Mouse (Mus musculus) cerebellum, adult 8-10 months (tissue): ENCODE measurements around the gene Ipp.

Experiments
- DNase-seq: peaks from one replicate; pipeline ENCODE4 v3.0.0; 2022

Ipp gene

DNA sequence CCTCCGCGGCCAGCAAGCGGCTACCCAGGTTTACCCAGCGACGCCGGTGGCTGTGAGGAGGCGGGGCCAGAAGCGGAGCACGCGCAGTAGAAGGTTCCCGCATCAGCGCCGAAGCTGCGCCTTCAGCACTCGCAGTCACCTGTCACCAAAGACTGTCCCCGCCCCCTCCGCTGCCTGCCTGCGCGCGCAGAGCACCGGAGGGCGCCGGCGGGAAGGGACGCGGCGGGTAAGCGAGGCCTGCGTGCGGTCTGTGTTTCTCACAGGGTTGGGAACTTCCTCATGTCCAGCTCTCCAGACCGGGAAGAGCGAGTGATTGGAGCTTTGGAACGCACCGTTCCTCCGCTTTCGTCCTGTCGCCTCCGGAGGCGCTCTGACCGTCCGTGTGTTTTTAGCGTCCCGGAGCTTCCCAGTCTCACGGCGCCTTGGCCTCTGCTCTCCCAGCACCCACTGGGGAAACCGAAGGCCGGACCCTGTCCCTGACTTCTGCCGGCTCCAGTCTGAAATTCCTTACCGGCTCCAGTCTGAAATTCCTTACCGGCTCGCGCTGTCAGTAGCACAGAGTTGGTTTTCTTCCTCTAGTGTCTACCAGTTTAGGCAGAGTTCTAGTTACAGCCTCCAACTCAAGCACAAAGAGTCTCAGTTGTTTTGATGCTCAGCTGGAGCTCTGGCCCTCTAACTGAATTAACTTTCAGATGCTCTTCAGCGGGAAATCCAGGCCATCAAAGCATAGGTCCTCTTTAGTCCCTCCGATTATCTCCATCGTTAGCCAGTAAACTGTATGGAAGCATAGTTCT lies at the start of gene Ipp:
Gene Ipp, plus strand, starts transcription at position 125 of the 794 bp plus-strand sequence.
- peak; percentile 96 for DNase-seq

DNA sequence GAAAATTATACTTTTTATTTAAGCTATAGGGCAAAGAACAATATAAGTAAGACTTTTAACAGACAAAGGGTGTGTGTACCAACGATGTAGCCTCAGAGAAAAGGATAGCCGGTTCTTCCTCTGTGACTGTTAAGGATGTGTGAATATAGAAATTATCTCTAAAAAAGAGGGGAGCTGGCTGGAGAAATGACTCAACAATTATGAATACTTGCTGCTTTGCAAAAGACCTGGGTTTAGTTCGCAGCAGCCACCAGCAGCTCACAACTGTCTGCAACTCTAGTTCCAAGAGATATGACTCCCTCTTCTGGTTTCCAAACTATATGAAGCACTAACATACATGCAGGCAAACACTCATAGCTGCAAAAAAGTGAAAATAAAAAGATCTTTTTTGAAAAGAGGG lies 45.4 kb upstream of the Ipp start:
- no peak for DNase-seq

GRCm38 (mm10) chr4:116463231-116464125 lies 43.9 kb upstream of the Ipp start:
- no peak for DNase-seq

DNA sequence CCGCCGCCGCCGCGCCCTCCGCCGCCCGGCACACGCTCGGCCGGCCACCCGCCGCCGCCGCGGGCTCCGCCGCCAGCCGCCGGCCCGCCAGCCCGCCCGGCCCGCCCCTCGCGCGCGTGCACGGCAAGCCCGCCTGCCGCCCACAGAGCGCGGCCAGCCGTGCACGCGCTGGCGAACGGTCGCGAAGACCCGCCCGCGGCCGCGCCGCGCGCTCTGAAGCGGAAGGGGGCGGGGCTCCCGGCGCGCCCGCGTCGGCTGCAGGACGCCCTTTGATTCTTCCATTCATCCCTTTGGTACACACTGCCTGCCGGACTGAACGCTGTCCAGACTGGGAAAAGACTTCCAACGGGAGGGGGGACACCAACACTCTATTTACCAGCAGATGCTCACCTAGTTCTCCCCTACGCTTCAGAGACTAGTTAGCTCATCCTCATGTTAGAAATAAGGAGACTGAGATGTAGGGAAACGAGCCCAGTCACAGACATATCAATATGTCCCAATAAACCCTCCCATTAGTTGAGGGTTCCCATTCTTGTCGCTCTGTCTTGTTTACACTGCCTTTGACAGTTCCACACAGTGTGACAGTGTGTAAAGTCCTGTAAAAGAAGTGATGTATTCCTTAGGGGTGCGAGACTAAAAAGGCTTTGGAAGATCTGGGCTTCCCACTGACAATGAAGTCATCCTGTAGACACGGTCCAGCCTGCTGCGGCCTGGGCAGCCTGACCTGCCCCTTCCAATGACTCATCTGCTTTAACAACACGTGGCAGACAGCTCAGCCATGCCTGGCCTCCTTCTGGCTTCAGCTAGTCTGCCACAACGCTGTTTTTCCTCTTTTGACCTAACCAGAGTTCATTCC lies 43.0 kb upstream of the Ipp start, which contains the start of gene Mast2:
Gene Mast2, minus strand, starts transcription at position 58 of the 856 bp plus-strand sequence.
- peak; percentile 82 for DNase-seq

DNA sequence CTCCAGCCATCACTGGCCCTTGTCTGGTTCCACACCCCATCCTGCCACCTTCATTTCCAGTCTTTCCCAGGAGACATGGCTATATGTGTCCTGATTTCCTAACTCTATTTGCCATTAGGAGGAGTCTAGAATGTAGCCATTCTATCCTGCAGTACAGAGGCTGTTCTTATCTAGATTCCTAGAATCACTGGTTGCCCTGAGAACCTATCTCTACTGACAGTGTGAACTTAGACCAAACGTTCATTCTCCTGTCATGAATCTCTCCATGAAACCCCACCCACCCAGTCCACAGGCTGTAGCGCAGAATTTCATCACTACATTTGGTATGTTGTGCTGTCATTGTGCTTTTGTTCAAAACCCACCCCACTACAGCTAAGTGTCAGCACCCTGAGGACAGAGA lies 26.0 kb upstream of the Ipp start:
- no peak for DNase-seq

GRCm38 (mm10) chr4:116483476-116483875 lies 23.9 kb upstream of the Ipp start:
- DNase-seq = no peak

- no peak for DNase-seq
These were observed 16.2 kb upstream of the Ipp start for GRCm38 (mm10) chr4:116491119-116491536.

DNA sequence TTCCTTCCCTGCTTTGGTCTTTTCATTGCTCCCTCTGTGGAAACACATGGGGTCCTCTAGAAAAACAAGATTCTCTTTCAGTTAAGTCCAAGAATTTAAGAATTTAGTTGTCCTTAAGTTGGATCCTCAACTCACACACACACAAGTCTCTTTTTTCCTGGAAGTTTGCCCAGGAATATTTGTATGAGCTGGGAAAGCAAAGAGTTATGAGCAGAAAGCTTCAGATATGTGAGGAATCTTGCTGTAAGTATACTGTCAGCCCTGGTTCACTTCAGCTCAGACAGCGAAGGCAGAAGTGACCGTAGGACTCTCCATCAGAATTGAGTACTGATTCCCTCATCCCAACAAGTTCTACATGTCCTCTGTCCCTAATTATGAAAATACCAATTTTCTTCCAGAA lies 15.5 kb upstream of the Ipp start:
- DNase-seq = no peak

DNA sequence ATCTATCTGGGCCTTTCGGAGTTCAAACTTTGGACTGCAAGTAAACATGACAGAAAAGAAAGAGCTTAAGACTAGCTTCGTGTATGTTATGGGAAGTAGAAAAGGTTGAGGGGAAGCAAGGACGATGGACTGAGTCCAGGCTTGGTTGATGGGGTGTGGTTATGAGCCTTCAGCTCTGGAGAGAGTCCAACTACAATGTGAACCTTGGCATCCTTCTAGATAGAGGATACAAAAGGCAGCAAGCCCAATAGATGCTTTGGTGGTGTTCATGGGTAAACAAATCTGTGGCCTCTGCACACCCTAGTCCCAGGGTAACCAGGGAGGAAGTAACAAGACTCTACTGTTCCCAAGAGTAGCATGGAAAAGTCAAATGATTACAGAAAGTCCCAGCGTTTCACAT lies 14.9 kb upstream of the Ipp start:
- DNase-seq = no peak

DNA sequence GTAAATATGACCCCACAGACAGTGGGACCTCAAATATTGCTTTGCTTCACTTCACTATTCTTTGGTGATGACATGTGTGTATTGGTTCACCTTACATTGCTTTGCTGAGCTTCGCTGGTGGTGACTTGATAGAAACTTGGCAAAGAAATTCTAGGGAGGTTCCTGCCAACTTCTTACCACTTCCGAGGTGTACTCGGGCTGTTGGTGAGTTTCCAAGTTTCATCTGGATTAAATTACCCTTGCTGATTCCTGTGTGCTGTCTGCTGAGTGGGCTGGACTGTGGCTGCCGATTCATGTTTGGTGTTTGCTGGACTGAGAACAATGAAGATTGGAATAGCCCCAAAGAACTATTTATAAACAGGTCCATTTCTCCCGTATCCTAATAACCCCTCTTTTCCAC lies 13.7 kb upstream of the Ipp start:
- DNase-seq = no peak

- DNase-seq = no peak
These were observed 7.4 kb upstream of the Ipp start for GRCm38 (mm10) chr4:116499978-116500377.

DNA sequence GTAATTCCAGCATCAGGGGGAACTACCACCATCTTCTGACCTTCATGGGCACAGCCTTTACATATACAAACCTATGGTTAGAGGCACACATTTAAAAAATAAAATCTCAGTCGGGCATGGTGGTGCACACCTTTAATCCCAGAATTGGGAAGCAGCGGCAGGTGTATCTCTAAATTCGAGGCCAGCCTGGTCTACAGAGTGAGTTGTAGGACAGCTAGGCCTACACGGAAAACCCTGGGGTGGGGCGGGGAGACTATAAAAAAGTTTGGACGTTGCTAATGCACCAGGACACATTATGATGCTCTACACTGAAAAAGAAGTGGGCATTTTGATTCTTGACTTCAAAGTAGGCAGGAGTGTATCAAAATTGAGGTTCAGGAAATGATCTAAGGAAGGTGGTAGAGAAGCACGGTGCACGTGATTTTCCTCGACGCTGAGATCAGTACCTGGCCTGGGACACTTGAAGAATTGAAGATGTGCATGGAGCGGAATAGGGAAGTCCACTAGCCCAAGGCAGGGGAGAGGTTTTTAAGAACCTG lies 394 bp upstream of the Ipp start:
- no peak for DNase-seq

DNA sequence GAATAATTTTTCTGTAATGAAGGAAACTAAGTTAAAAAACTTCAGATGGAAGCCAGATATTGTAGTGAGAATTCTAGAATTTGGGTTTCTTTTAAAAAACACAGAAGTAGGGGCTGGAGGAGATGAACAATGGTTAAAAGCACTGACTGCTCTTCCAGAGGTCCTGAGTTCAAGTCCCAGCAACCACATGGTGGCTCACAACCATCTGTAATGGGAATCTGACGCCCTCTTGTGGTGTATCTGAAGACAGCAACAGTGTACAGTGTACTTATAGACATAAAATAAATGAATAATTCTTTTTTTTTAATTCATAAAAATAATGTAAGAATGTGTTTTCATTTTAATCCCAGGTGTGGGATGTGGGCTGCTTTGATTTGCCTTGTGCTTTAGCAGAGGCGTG lies 23.8 kb downstream of the Ipp start:
- DNase-seq = no peak

DNA sequence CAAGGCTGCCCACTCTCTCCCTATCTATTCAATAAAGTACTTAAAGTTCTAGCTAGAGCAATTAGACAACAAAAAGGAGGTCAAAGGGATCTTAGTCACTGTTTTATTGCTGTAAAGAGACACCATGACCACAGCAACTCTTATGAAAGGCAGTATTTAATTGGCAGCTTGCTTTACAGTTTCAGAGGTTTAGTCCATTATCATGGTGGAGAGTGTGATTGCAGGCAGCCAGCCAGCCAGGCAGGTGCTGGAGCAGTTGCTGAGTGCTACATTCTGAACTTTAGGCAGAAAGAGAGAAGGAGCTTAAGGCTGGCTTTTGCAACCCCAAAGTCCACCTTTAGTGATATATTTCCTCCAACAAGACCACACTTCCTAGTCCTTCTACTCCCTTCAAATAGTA lies 29.0 kb downstream of the Ipp start:
- no peak for DNase-seq

GRCm38 (mm10) chr4:116537737-116538136 lies 30.4 kb downstream of the Ipp start:
- no peak for DNase-seq

- DNase-seq = no peak
These were observed 43.1 kb downstream of the Ipp start for GRCm38 (mm10) chr4:116550432-116550831.

DNA sequence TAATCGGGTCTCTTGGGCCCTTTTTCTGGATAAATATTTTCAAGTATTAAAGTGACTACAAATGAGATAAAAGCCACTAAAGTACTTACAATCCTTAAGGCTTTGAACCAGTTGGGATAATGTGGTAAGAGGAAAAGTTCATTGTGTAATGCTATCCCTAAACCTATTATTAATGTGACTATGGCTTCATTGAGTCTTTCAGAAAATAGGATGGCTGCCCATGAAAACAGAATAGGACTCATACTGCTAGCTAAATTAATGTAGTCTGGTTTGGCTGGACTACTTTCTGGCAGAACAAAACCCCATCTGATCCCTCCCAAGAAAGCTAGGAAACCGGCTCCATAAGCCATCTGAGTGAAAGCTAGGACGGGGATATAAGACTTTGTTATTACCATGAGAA lies 45.7 kb downstream of the Ipp start:
- DNase-seq = no peak

- DNase-seq = peak; percentile 77
These were observed 48.3 kb downstream of the Ipp start, which contains the start of gene Tmem69 for GRCm38 (mm10) chr4:116555413-116556300. Gene Tmem69 (minus strand): TSS chr4:116555936.

DNA sequence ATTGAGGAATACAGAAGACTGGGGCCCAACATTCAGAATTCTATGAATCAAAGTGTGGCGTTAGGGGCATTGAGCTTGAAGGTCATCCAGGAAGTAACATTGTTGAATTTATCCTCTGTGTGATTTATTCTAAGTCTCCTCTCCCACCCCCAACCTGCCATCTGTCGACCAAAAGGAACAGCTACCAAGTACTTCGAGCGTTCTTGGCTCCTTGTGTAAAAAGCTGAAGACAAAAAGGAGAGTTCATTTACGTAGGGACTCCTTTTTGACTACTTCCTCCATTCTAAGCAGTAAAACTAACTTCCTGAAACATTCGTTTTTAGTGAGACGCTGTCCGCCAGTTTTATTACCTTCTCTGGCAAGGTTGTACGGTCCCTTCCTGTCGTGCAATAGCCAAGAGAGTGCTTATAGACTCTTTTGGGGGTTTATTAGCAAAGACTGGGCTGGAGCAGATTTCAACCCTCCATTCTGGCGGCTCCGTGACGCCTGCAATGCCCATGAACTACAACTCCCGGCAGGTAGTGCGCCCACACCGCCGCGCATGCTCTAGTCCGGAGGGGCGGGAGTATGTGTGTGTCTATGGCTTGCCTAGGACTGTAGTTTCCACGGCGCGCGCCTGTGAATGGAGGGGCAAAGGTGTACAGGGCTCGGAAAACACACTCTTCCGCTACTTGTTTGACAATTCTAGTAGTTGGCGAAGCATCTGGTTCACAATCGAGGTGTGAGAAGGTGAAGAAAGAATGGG lies 49.4 kb downstream of the Ipp start:
- peak; percentile 92 for DNase-seq

DNA sequence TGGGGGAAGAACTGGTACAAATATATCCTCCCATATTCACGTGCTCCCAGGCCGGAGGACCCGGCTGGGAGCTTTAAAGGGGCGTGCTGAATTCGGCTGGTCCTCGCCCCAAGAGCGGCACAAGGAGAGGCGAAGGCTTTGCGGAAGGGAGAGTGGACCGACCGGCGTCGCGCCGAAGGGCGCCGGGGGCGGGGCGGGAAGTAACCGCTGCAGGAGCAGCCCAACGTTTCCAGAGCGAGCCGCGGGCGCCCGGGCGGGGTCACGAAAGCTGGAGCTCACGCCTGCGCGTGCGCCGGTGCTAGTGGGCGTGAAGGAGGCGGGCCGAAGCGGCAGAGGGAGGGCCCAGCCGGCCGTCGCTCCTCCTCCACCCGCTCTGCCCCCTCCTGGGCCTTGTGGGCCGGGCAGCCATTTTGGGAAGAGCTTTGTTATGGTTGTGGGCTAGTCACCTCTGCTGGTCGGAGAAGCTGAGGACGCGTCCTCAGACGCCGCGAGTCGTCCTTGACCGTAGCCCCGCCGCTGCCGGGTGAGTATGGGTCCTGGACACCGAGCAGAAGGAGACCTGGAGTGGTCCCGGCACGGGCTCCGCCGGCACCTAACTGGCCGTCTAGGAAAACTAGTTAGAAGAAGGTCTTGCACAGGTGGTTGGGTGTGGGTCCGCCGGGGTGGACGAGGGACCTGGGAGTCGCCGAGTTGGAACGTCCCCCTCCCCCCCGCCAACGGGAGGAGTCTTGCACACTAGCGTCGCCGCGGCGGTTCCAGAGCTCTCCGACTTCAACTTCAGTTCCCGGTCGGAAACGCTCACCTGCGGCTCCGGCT lies 50.2 kb downstream of the Ipp start, which contains the start of gene Gpbp1l1:
Gene Gpbp1l1, plus strand, starts transcription at position 353 of the 816 bp plus-strand sequence.
- DNase-seq = peak; percentile 97
